Mouse (Mus musculus): ENCODE measurements around the gene Gm17359.

- TF ChIP-seq CTCF (conservative IDR thresholded peaks at IDR 0.05; ENCODE audit: insufficient read depth, insufficient read length, low read depth, low read length): no peak
- TF ChIP-seq POLR2A (IDR thresholded peaks at IDR 0.05; ENCODE audit: low read depth, low read length): no peak
These were observed 29.6 kb downstream of the Gm17359 start for GRCm38 (mm10) chr3:79366098-79366497.

Measured in kidney, adult 2 months (tissue).